Comparison of ENCODE assay signal across 8 mouse cellular contexts in the genomic region with DNA sequence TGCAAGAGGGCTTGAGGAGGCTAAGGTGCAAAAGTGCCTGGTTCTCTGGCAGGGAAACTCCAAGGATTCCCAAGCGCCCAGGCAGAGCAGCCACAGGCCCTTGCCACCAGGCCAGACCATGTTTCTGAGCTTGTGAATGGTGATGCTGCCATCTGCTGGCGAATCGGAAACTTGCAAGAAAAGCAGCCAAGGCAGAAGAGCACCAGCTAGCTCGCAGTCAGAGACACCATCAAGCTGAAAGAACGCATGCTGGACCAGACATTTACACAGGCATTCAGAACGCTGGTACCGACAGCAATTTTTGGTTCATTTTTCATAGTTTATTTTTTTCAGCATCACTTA. TPM values are rescaled to one million over a fixed set of nuclear protein-coding genes. Genes with fewer than 3 reads are reported as not detected.
A peak's percentile ranks its signal among the peaks of the same experiment; 100 is the strongest.
DNase-seq lines count a peak whose midpoint lies in the region; ATAC-seq lines count a peak whose summit lies in the region.

No protein-coding gene starts in this region.

- H3K27ac ChIP-seq in forebrain, embryonic 16.5 days (ENCODE audit: low read length): no peak overlapping the region
- H3K27ac ChIP-seq in hindbrain, embryonic 12.5 days: no peak overlapping the region

- no peaks in the 10 kb centered on the region for H3K27me3 ChIP-seq in forebrain, embryonic 16.5 days (replicated peaks; ENCODE audit: control insufficient read depth, insufficient read depth, low read length)
- H3K27me3 ChIP-seq in hindbrain, embryonic 12.5 days: no peaks in the 10 kb centered on the region

- H3K9ac ChIP-seq in forebrain, embryonic 16.5 days (replicated peaks; ENCODE audit: low read depth, low read length): no peak overlapping the region
- no peak overlapping the region for H3K9ac ChIP-seq in hindbrain, embryonic 12.5 days

- H3K9me3 ChIP-seq in forebrain, embryonic 16.5 days (ENCODE audit: control insufficient read depth, low read length): no peaks in the 10 kb centered on the region
- H3K9me3 ChIP-seq in hindbrain, embryonic 12.5 days (replicated peaks): no peaks in the 10 kb centered on the region

- no peak overlapping the region for H3K4me3 ChIP-seq in forebrain, embryonic 16.5 days (replicated peaks; ENCODE audit: low read length)
- no peak overlapping the region for H3K4me3 ChIP-seq in hindbrain, embryonic 12.5 days

- peak; percentile 46 for DNase-seq in MEL-GATA-1-ER (ENCODE audit: extremely low read depth, low read depth)
- peak; percentile 79 for DNase-seq in cerebellum, adult 11-12 months
- peak; percentile 93 to 94 for DNase-seq in layer of hippocampus, postnatal 10 days (ENCODE audit: low spot score in 2 of 2)
- peak; percentile 72 to 85 for DNase-seq in lung, postnatal 4 days
- DNase-seq in right cerebral cortex, adult 2 months (ENCODE audit: low spot score in 2 of 2): peak; percentile 92 to 95
- DNase-seq in urinary bladder, postnatal 10 days (ENCODE audit: low spot score): peak; percentile 50

- 0 out of 2 replicates have a peak, but pooled peaks cover 3% of the 10 kb centered on the region for H3K36me3 ChIP-seq in forebrain, embryonic 16.5 days (ENCODE audit: control insufficient read depth, insufficient read depth)
- peaks cover 34% of the 10 kb centered on the region for H3K36me3 ChIP-seq in hindbrain, embryonic 12.5 days

- ATAC-seq in forebrain, embryonic 16.5 days: peak; percentile 73
- peak; percentile 69; the same call in 1 of the 2 replicates for ATAC-seq in hindbrain, embryonic 12.5 days (ENCODE audit: low FRiP score)

- H3K4me1 ChIP-seq in forebrain, embryonic 16.5 days (replicated peaks; ENCODE audit: control insufficient read depth, insufficient read depth, low read length): no peaks in the 10 kb centered on the region
- H3K4me1 ChIP-seq in hindbrain, embryonic 12.5 days: 0 out of 2 replicates have a peak, but pooled peaks cover 5% of the 10 kb centered on the region

- no peak overlapping the region for H3K4me2 ChIP-seq in forebrain, embryonic 16.5 days (ENCODE audit: low read length)
- no peak overlapping the region for H3K4me2 ChIP-seq in hindbrain, embryonic 12.5 days (replicated peaks)

- WGBS in forebrain, embryonic 16.5 days: 14% methylated on average over 7 of the region's 7 CpGs
- WGBS in hindbrain, embryonic 12.5 days: 21% methylated on average over 7 of the region's 7 CpGs

RNA-seq across cellular contexts. Expression of a gene that starts 22.8 kb away (rescaled TPM):
- polyA plus RNA-seq in forebrain, embryonic 16.5 days (2015; fragmentation: Nextera tagmentation; extraction: Ambion mirVana): 23.5 and 26.9 TPM in 2 replicates
- polyA plus RNA-seq in hindbrain, embryonic 12.5 days (2016; fragmentation: Nextera tagmentation; extraction: Ambion mirVana): 24.1 and 24.6 TPM in 2 replicates
- total RNA-seq in layer of hippocampus, postnatal 10 days (2021): 10 to 100 TPM; 17.9 to 23.5 TPM

RNA-seq across cellular contexts. Expression of a gene that starts 22.8 kb away (rescaled TPM):
- polyA plus RNA-seq in forebrain, embryonic 16.5 days (2015; fragmentation: Nextera tagmentation; extraction: Ambion mirVana): 46.3 and 47.7 TPM in 2 replicates
- polyA plus RNA-seq in hindbrain, embryonic 12.5 days (2016; fragmentation: Nextera tagmentation; extraction: Ambion mirVana): 84.8 and 91.9 TPM in 2 replicates
- total RNA-seq in layer of hippocampus, postnatal 10 days (2021): 10 to 100 TPM; 15.2 to 18.0 TPM

RNA-seq across cellular contexts. Expression of a gene that starts 37.7 kb away (rescaled TPM):
- polyA plus RNA-seq in forebrain, embryonic 16.5 days (2015; fragmentation: Nextera tagmentation; extraction: Ambion mirVana): 1,360 and 1,459 TPM in 2 replicates
- 447 and 479 TPM in 2 replicates for polyA plus RNA-seq in hindbrain, embryonic 12.5 days (2016; fragmentation: Nextera tagmentation; extraction: Ambion mirVana)
- 100 to 1,000 TPM; 721 to 749 TPM for total RNA-seq in layer of hippocampus, postnatal 10 days (2021)
